Mouse (Mus musculus) brain, embryonic 14.5 days (tissue): ENCODE measurements at regions not wholly inside any gene's neighbourhood (a gene's known extent, or its start where the extent isn't known, plus 50 kb on each side); places are given as distances from the start of the nearest gene placed in this dataset.

ENCODE experiments used
- CTCF ChIP-seq: fragments of 200-500 bp; IDR thresholded peaks from 2 replicates; pipeline ENCODE4 v1.5.1; 2012; ENCODE audit warnings: inconsistent platforms, mild to moderate bottlenecking, moderate library complexity, borderline replicate concordance; ENCODE audit not compliant: insufficient read depth, insufficient read length; ENCODE audit errors: extremely low read depth
- POLR2A ChIP-seq: fragments of 200-500 bp; IDR thresholded peaks from 2 replicates; pipeline ENCODE4 v1.6.1; 2012; ENCODE audit warnings: mild to moderate bottlenecking, inconsistent platforms, borderline replicate concordance; ENCODE audit not compliant: poor library complexity, insufficient read depth, insufficient read length, severe bottlenecking; ENCODE audit errors: extremely low read depth

DNA sequence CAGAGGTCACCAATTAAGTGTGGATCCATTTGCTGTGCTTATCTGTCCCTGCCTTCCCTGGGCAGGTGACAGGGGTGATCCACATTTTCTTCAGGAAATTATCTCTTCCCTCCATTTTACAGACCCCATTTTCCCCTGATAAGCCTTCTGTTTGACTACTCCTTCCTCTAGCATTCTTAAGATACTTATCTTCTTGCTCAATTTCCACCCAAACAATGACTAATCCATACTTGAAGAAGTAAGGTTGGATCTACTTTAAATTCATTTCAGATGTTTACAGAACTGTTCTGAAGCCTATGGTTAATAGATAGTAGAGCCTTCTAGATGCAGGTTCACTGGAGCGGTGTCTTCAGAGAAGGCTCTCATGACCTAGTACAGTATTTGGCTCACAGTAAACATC, 273.2 kb downstream of the Sox4 start:
- TF ChIP-seq POLR2A (no peak), CTCF (no peak)
